Mouse (Mus musculus) heart, embryonic 16.5 days (tissue): ENCODE results near the gene Zp2. TPM values are rescaled to one million over a fixed set of nuclear protein-coding genes. Genes with fewer than 3 reads are reported as not detected.
A peak's percentile ranks its signal among the peaks of the same experiment; 100 is the strongest.

Experiments
- ATAC-seq: fragments of 200-750 bp; cut with Nextera tagmentation; replicated peaks from 2 replicates; pipeline ENCODE4 v1.8.0; 2017; ENCODE audit warnings: moderate number of reproducible peaks; ENCODE audit not compliant: insufficient read depth, low FRiP score; ENCODE audit errors: extremely low read depth
- H3K27ac ChIP-seq: fragments of 300-500 bp; sonication (generic); 2 replicates; pipeline ENCODE4 v1.5.1; 2014; ENCODE audit warnings: mild to moderate bottlenecking, low read length, control low read depth, moderate library complexity
- H3K27me3 ChIP-seq: fragments of 300-500 bp; sonication (generic); 2 replicates; pipeline ENCODE4 v1.6.1; 2014; ENCODE audit warnings: low read length, mixed read lengths; ENCODE audit not compliant: control insufficient read depth, insufficient read depth
- H3K36me3 ChIP-seq: fragments of 300-500 bp; sonication (generic); 2 replicates; pipeline ENCODE4 v1.6.1; 2014; ENCODE audit not compliant: control insufficient read depth, insufficient read depth
- H3K4me1 ChIP-seq: fragments of 300-500 bp; sonication (generic); 2 replicates; pipeline ENCODE4 v1.6.1; 2014; ENCODE audit warnings: low read length, mixed read lengths; ENCODE audit not compliant: control insufficient read depth, insufficient read depth
- H3K4me2 ChIP-seq: fragments of 300-500 bp; sonication (generic); 2 replicates; pipeline ENCODE4 v1.6.1; 2014; ENCODE audit warnings: low read depth, mild to moderate bottlenecking, control low read depth, low read length
- H3K4me3 ChIP-seq: fragments of 300-500 bp; sonication (generic); 2 replicates; pipeline ENCODE4 v1.5.1; 2014; ENCODE audit warnings: mild to moderate bottlenecking, control low read depth, low read length
- H3K9ac ChIP-seq: fragments of 300-500 bp; sonication (generic); 2 replicates; pipeline ENCODE4 v1.6.1; 2014; ENCODE audit warnings: low read length, control low read depth
- H3K9me3 ChIP-seq: fragments of 300-500 bp; sonication (generic); replicated peaks from 2 replicates; pipeline ENCODE4 v1.6.1; 2016; ENCODE audit warnings: low read length; ENCODE audit not compliant: control insufficient read depth
- WGBS: fragments of 180-500 bp; shearing (Covaris S2); extraction: QIAGEN DNeasy Blood & Tissue Kit; methylation state at CpG from one replicate; pipeline ENCODE4 v1.1.7; 2014; 5-methylcytosine and 5-hydroxymethylcytosine counted together
- polyA plus RNA-seq: library from polyadenylated mRNA; unstranded; fragments of >200 nt; fragmentation: Nextera tagmentation; extraction: Ambion mirVana; gene quantifications from 2 replicates; pipeline ENCODE4 v1.2.1, GENCODE M21; 2015

Zp2 gene
- polyA plus RNA-seq, 1 experiment from 2014 or later: not detected

- no peak overlapping the region for H3K27ac ChIP-seq
- no peak overlapping the region for H3K4me3 ChIP-seq
- 51% methylated on average over 6 of the region's 6 CpGs for WGBS
- ATAC-seq: no peak
- no peaks in the 10 kb centered on the region for H3K4me1 ChIP-seq
- peaks cover 14% of the 10 kb centered on the region for H3K36me3 ChIP-seq
- H3K9me3 ChIP-seq: no peaks in the 10 kb centered on the region
- H3K9ac ChIP-seq: no peak overlapping the region
- H3K4me2 ChIP-seq: no peak overlapping the region
- no peaks in the 10 kb centered on the region for H3K27me3 ChIP-seq
Observed at GRCm38 (mm10) chr7:120117529-120117928, 27.6 kb downstream of the Zp2 start.

GRCm38 (mm10) chr7:120116976-120117375, 28.1 kb downstream of the Zp2 start:
- Histone ChIP-seq H3K36me3 (peaks cover 14% of the 10 kb centered on the region), H3K27ac (no peak overlapping the region), H3K4me3 (no peak overlapping the region), H3K4me2 (no peak overlapping the region), H3K4me1 (no peaks in the 10 kb centered on the region), H3K9me3 (no peaks in the 10 kb centered on the region), H3K9ac (no peak overlapping the region), H3K27me3 (no peaks in the 10 kb centered on the region)
- WGBS: 84% methylated on average over 5 of the region's 5 CpGs
- ATAC-seq: no peak

GRCm38 (mm10) chr7:120109676-120110075, 35.4 kb downstream of the Zp2 start:
- H3K4me3 ChIP-seq: no peak overlapping the region
- peaks cover 10% of the 10 kb centered on the region for H3K4me1 ChIP-seq
- no peak overlapping the region for H3K4me2 ChIP-seq
- H3K9ac ChIP-seq: no peak overlapping the region
- no peak for ATAC-seq
- no peaks in the 10 kb centered on the region for H3K27me3 ChIP-seq
- no peak overlapping the region for H3K27ac ChIP-seq
- H3K9me3 ChIP-seq: no peaks in the 10 kb centered on the region
- peaks cover 3% of the 10 kb centered on the region; the same call in 1 of the 2 replicates for H3K36me3 ChIP-seq
- 65% methylated on average over 5 of the region's 5 CpGs for WGBS

- Histone ChIP-seq H3K9me3 (no peaks in the 10 kb centered on the region), H3K4me3 (no peak overlapping the region), H3K27ac (peak overlapping the region; percentile 51; the same call in 1 of the 2 replicates), H3K4me2 (no peak overlapping the region), H3K4me1 (peaks cover 15% of the 10 kb centered on the region), H3K36me3 (peaks cover 3% of the 10 kb centered on the region; the same call in 1 of the 2 replicates), H3K9ac (no peak overlapping the region), H3K27me3 (no peaks in the 10 kb centered on the region)
- 21% methylated on average over 2 of the region's 2 CpGs for WGBS
- ATAC-seq: no peak
Observed at GRCm38 (mm10) chr7:120106356-120106755, 38.7 kb downstream of the Zp2 start.

GRCm38 (mm10) chr7:120104975-120105374, 40.1 kb downstream of the Zp2 start:
- no peak for ATAC-seq
- Histone ChIP-seq H3K36me3 (peaks cover 3% of the 10 kb centered on the region; the same call in 1 of the 2 replicates), H3K27me3 (no peaks in the 10 kb centered on the region), H3K9ac (no peak overlapping the region), H3K4me2 (no peak overlapping the region), H3K4me1 (peaks cover 15% of the 10 kb centered on the region), H3K4me3 (no peak overlapping the region), H3K27ac (no peak overlapping the region), H3K9me3 (no peaks in the 10 kb centered on the region)
- WGBS: 54% methylated on average over 3 of the region's 3 CpGs

GRCm38 (mm10) chr7:120103019-120103567, 42.0 kb downstream of the Zp2 start:
- no peak; the same call in 1 of the 2 replicates for ATAC-seq
- peak overlapping the region; percentile 72; the same call in 1 of the 2 replicates for H3K27ac ChIP-seq
- no peaks in the 10 kb centered on the region for H3K9me3 ChIP-seq
- peak overlapping the region; percentile 89 for H3K4me3 ChIP-seq
- 6% methylated on average over 25 of the region's 25 CpGs for WGBS
- peaks cover 12% of the 10 kb centered on the region for H3K4me1 ChIP-seq
- H3K27me3 ChIP-seq: no peaks in the 10 kb centered on the region
- peak overlapping the region; percentile 98 for H3K4me2 ChIP-seq
- peak overlapping the region; percentile 83 for H3K9ac ChIP-seq
- peaks cover 2% of the 10 kb centered on the region; the same call in 1 of the 2 replicates for H3K36me3 ChIP-seq

GRCm38 (mm10) chr7:120102164-120102972, 42.7 kb downstream of the Zp2 start, which contains the start of gene Tmem159:
Gene Tmem159, plus strand, starts transcription at chr7:120102353.
- Histone ChIP-seq H3K36me3 (no peaks in the 10 kb centered on the region), H3K9me3 (no peaks in the 10 kb centered on the region), H3K4me1 (peaks cover 12% of the 10 kb centered on the region), H3K4me2 (peak within 1 kb of the TSS; percentile 98), H3K9ac (peak within 1 kb of the TSS; percentile 83), H3K4me3 (peak within 1 kb of the TSS; percentile 89), H3K27me3 (no peaks in the 10 kb centered on the region), H3K27ac (peak within 1 kb of the TSS; percentile 72)
- under 1% methylated on average over 42 of the region's 42 CpGs for whole genome bisulfite sequencing
- peak; percentile 90 for ATAC-seq

- ATAC-seq: no peak
- H3K9ac ChIP-seq: no peak overlapping the region
- peaks cover 10% of the 10 kb centered on the region for H3K4me1 ChIP-seq
- no peak overlapping the region for H3K4me2 ChIP-seq
- H3K27me3 ChIP-seq: no peaks in the 10 kb centered on the region
- no peak overlapping the region for H3K4me3 ChIP-seq
- 23% methylated on average over 9 of the region's 9 CpGs for WGBS
- H3K36me3 ChIP-seq: no peaks in the 10 kb centered on the region
- H3K27ac ChIP-seq: no peak overlapping the region
- no peaks in the 10 kb centered on the region for H3K9me3 ChIP-seq
Observed at GRCm38 (mm10) chr7:120098403-120098802, 46.7 kb downstream of the Zp2 start.

- WGBS: 9% methylated on average over 7 of the region's 7 CpGs
- ATAC-seq: peak; percentile 14; the same call in 1 of the 2 replicates
- no peak overlapping the region for H3K4me2 ChIP-seq
- H3K9ac ChIP-seq: no peak overlapping the region
- H3K4me1 ChIP-seq: peaks cover 6% of the 10 kb centered on the region
- no peak overlapping the region for H3K27ac ChIP-seq
- H3K4me3 ChIP-seq: no peak overlapping the region
- H3K9me3 ChIP-seq: no peaks in the 10 kb centered on the region
- H3K36me3 ChIP-seq: no peaks in the 10 kb centered on the region
- no peaks in the 10 kb centered on the region for H3K27me3 ChIP-seq
Observed at GRCm38 (mm10) chr7:120097845-120098244, 47.2 kb downstream of the Zp2 start.
